Mouse (Mus musculus): Measurements from ENCODE around the gene H60c.

DNA sequence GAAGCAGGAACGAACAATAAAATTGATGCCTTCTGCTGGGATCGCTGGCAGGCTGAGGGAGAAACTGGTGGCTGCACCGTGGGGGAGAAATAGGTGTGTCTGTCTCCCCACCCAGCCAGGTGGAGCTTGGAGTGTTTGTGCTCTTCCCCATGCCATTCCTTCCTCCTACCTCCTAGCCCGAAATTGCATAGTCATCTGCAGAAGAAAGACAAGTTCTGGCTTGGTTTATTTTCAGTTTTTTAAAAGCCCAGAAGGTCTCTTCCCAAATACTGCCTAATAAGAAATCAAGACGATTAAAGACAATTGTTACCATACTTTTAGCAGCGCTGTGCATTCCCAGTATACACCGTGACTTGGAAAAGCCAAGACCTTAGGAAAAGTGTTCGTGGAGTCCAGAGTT, at the start of gene H60c:
- TF ChIP-seq CTCF (IDR thresholded peaks at IDR 0.05; ENCODE audit: control insufficient read depth, insufficient read depth, insufficient read length) (no peak), MAX (IDR thresholded peaks at IDR 0.05) (no peak), USF1 (IDR thresholded peaks at IDR 0.05; ENCODE audit: low read depth) (no peak), CEBPB (IDR thresholded peaks at IDR 0.05; ENCODE audit: low read depth) (no peak)

All from C2C12 (cell line).